Mouse (Mus musculus): Measurements from ENCODE around the gene Ndufb5. TPM values are rescaled to one million over a fixed set of nuclear protein-coding genes. Genes with fewer than 3 reads are reported as not detected.
A peak's percentile ranks its signal among the peaks of the same experiment; 100 is the strongest.

Ndufb5 gene
- polyA plus RNA-seq (2015; fragmentation: Nextera tagmentation; extraction: Ambion mirVana), result 283 and 286 TPM in 2 replicates

DNA sequence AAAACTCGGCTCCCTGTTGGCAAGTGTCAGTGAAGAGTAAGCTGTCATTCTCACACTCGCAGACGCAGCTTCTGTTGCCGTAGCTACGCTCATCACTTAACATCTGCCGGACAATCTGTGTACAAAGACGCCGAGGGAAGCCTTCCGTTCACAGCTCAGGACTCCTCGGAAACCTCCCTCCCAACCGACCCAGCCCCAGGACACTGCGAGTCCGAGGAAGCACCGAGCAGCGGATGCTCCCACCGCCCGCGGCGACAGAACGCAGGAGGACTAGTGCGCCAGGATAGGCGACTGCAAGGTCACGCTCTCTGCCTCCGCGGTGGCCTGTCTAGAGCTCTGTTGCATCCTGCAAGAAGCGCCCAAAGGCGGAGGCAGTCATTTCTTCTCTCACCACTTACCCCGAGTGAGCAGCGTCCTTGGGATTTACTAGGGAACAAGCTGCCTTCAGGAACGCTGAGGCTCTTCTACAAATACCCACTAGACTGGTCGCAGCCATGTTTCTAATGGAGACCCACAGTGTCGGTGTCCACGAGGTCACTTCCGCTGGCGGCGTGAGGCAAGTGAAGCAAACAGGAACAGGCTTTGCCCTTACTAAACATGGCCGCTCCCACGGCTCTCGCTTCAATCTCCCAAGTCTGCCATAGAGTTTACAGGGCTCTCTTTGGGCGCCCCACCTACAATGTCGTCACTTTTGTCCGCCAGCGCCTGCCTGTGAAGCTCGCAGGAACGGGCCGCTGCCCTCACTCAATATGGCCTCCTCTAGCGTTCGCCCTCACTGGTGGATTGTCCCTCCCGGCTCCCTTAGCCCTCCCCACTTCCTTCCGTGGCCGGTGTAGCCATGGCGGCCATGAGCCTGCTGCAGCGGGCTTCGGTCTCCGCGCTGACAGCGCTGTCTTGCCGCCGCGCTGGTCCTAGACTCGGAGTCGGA lies at the start of gene Ndufb5:
TSS of gene Ndufb5 (plus strand) at position 747 of the 928 bp plus-strand sequence.
- Histone ChIP-seq H3K27ac (ENCODE audit: low read length) (peak within 1 kb of the TSS; percentile 89), H3K4me1 (replicated peaks; ENCODE audit: control insufficient read depth, insufficient read depth, low read length) (peaks cover 22% of the 10 kb centered on the region), H3K4me3 (replicated peaks; ENCODE audit: low read length) (peak within 1 kb of the TSS; percentile 94), H3K27me3 (replicated peaks; ENCODE audit: control insufficient read depth, insufficient read depth, low read length) (no peaks in the 10 kb centered on the region), H3K9ac (replicated peaks; ENCODE audit: low read depth, low read length) (peak within 1 kb of the TSS; percentile 80), H3K9me3 (ENCODE audit: control insufficient read depth, low read length) (no peaks in the 10 kb centered on the region), H3K4me2 (ENCODE audit: low read length) (peak within 1 kb of the TSS; percentile 89), H3K36me3 (ENCODE audit: control insufficient read depth, insufficient read depth) (peaks cover 9% of the 10 kb centered on the region)
- peak; percentile 98 for ATAC-seq
- WGBS, result under 1% methylated on average over 62 of the region's 62 CpGs

DNA sequence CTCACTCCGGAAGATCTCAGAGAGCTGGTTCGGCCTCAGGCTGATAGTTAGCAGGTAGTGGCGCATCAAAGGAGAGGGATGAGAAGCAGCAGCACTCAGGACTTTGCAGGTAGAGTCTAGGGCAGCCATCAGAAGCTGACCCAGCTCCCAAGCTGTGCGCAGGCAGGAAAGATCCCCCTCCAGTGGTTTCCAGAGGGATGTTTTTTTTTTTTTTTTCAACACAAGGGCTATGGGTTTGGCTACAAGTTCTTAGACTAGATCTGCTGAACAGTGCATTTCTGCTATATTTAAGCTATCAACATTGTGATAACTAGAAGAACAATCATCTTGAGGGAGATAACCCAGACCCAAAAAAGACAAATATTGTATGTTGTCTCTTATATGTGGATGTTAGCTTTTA lies 49.6 kb upstream of the Ndufb5 start:
- Histone ChIP-seq H3K36me3 (ENCODE audit: control insufficient read depth, insufficient read depth) (no peaks in the 10 kb centered on the region), H3K27ac (ENCODE audit: low read length) (no peak overlapping the region), H3K27me3 (replicated peaks; ENCODE audit: control insufficient read depth, insufficient read depth, low read length) (no peaks in the 10 kb centered on the region), H3K4me1 (replicated peaks; ENCODE audit: control insufficient read depth, insufficient read depth, low read length) (no peaks in the 10 kb centered on the region), H3K4me3 (replicated peaks; ENCODE audit: low read length) (no peak overlapping the region), H3K9me3 (ENCODE audit: control insufficient read depth, low read length) (no peaks in the 10 kb centered on the region), H3K9ac (replicated peaks; ENCODE audit: low read depth, low read length) (no peak overlapping the region), H3K4me2 (ENCODE audit: low read length) (no peak overlapping the region)
- WGBS, result 75% methylated on average over 4 of the region's 4 CpGs
- ATAC-seq, result no peak

DNA sequence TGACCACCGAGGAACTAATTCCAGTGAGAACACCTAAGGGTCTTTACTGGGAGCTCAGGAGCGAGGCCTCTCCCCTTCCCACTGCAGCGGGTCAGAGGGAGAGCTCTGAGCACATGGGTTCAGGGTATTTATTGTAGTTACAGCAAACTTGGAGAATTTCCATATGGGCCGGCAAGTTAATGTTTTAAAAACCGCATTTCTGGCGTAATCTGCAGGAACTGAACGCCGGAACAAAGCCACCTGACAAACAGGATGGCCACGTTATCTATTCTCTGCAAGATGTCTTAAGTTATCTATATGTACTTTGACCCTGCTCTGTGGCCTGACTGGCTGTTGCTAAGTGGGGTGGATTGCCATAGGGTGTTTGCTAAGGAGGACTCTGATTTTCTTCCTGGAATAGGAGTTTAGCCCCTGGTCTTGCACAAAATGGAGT lies 47.2 kb upstream of the Ndufb5 start:
- Histone ChIP-seq H3K9me3 (ENCODE audit: control insufficient read depth, low read length) (no peaks in the 10 kb centered on the region), H3K4me1 (replicated peaks; ENCODE audit: control insufficient read depth, insufficient read depth, low read length) (no peaks in the 10 kb centered on the region), H3K27ac (ENCODE audit: low read length) (no peak overlapping the region), H3K9ac (replicated peaks; ENCODE audit: low read depth, low read length) (no peak overlapping the region), H3K36me3 (ENCODE audit: control insufficient read depth, insufficient read depth) (no peaks in the 10 kb centered on the region), H3K4me3 (replicated peaks; ENCODE audit: low read length) (no peak overlapping the region), H3K27me3 (replicated peaks; ENCODE audit: control insufficient read depth, insufficient read depth, low read length) (no peaks in the 10 kb centered on the region), H3K4me2 (ENCODE audit: low read length) (no peak overlapping the region)
- no peak for ATAC-seq
- WGBS, result 87% methylated on average over 9 of the region's 9 CpGs

DNA sequence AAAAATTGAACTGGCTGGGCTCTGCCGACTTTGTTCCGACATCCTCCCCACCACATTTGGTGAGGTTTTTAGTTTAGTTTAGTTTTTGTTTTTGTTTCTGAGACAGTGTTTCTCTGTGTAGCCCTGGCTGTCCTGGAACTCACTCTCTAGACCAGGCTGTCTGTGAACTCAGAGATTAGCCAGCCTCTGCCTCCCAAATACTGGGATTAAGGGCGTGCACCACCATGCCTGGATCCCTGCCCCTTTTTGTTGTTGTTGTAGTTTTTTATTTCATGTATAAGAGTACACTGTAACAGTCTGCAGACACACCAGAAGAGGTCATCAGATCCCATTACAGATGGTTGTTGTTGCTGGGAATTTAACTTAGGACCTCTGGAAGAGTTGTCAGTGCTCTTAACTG lies 46.8 kb upstream of the Ndufb5 start:
- H3K9ac ChIP-seq (replicated peaks; ENCODE audit: low read depth, low read length), result no peak overlapping the region
- H3K4me1 ChIP-seq (replicated peaks; ENCODE audit: control insufficient read depth, insufficient read depth, low read length), result no peaks in the 10 kb centered on the region
- H3K4me3 ChIP-seq (replicated peaks; ENCODE audit: low read length), result no peak overlapping the region
- no peak overlapping the region for H3K4me2 ChIP-seq (ENCODE audit: low read length)
- ATAC-seq, result no peak
- H3K9me3 ChIP-seq (ENCODE audit: control insufficient read depth, low read length), result no peaks in the 10 kb centered on the region
- WGBS, result 95% methylated on average over 3 of the region's 3 CpGs
- H3K36me3 ChIP-seq (ENCODE audit: control insufficient read depth, insufficient read depth), result no peaks in the 10 kb centered on the region
- H3K27ac ChIP-seq (ENCODE audit: low read length), result no peak overlapping the region
- H3K27me3 ChIP-seq (replicated peaks; ENCODE audit: control insufficient read depth, insufficient read depth, low read length), result no peaks in the 10 kb centered on the region

DNA sequence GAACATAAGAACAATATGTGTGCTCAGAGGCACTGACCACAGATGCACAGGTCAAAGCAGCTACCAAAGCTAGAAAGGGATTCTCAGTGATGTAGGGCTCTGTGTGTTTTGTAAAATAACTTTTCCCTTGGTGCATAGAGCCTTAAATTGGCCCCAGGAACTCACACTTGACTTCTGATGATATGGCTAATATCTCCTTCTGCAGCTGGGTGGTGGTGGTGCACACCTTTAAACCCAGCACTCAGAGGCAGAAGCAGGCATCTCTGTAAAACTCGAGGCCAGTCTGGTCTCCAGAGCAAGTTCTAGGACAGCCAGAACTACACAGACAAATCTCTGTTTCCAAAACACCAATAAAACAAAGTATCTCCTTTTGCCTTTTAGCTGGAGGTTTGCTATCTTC lies 45.9 kb upstream of the Ndufb5 start:
- ATAC-seq, result no peak

DNA sequence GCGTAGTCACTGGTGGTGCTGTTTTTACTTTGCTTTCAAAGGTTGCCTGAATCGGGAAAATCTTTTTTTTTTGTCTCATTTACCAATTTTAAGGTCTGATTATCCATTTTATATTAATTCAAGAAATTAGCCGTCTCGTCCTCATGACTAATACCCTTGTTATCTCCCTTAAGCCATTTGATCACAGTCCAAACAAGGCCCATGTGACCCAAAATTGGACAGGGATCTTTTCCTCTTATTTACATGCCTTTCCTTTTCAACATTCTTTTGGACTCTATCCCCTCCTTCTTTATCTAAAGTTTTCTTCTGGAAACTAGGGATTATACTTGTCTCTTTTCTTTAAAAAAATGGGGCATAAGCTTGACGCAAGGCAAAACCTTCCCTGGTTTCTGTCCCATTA lies 44.9 kb upstream of the Ndufb5 start:
- Histone ChIP-seq H3K4me2 (ENCODE audit: low read length) (no peak overlapping the region), H3K27me3 (replicated peaks; ENCODE audit: control insufficient read depth, insufficient read depth, low read length) (no peaks in the 10 kb centered on the region), H3K4me1 (replicated peaks; ENCODE audit: control insufficient read depth, insufficient read depth, low read length) (no peaks in the 10 kb centered on the region), H3K9ac (replicated peaks; ENCODE audit: low read depth, low read length) (no peak overlapping the region), H3K36me3 (ENCODE audit: control insufficient read depth, insufficient read depth) (no peaks in the 10 kb centered on the region), H3K9me3 (ENCODE audit: control insufficient read depth, low read length) (no peaks in the 10 kb centered on the region), H3K27ac (ENCODE audit: low read length) (no peak overlapping the region), H3K4me3 (replicated peaks; ENCODE audit: low read length) (no peak overlapping the region)
- 68% methylated on average over 5 of the region's 5 CpGs for WGBS
- ATAC-seq, result no peak

More for the DNA sequence above, 45.9 kb upstream of the Ndufb5 start:
- no peak overlapping the region for H3K9ac ChIP-seq (replicated peaks; ENCODE audit: low read depth, low read length)
- H3K27me3 ChIP-seq (replicated peaks; ENCODE audit: control insufficient read depth, insufficient read depth, low read length), result no peaks in the 10 kb centered on the region
- no peaks in the 10 kb centered on the region for H3K36me3 ChIP-seq (ENCODE audit: control insufficient read depth, insufficient read depth)
- WGBS, result 53% methylated on average over 1 of the region's 1 CpGs
- no peaks in the 10 kb centered on the region for H3K9me3 ChIP-seq (ENCODE audit: control insufficient read depth, low read length)
- no peak overlapping the region for H3K4me3 ChIP-seq (replicated peaks; ENCODE audit: low read length)
- no peak overlapping the region for H3K4me2 ChIP-seq (ENCODE audit: low read length)
- H3K27ac ChIP-seq (ENCODE audit: low read length), result no peak overlapping the region
- no peaks in the 10 kb centered on the region for H3K4me1 ChIP-seq (replicated peaks; ENCODE audit: control insufficient read depth, insufficient read depth, low read length)

DNA sequence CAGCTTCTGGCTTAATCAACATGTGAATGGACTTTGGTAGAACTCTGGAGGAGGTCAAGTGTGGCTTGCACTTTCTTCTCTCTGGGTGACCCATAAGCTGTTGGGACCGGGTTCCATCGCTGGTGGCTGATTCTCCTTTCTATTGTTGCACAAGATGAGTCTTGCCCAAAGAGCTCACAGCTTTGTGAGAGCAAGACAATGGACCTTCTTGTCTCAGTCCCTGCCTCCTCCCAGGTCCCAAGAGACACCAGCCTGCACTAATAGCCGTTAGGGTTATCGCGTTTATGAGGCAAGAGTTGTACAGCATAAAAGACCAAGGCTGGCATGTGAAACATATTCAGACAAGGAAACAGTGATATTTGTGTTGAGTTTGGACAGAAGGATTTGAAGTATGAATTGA lies 42.6 kb upstream of the Ndufb5 start:
- H3K4me2 ChIP-seq (ENCODE audit: low read length), result no peak overlapping the region
- no peak overlapping the region for H3K4me3 ChIP-seq (replicated peaks; ENCODE audit: low read length)
- no peaks in the 10 kb centered on the region for H3K27me3 ChIP-seq (replicated peaks; ENCODE audit: control insufficient read depth, insufficient read depth, low read length)
- ATAC-seq, result no peak
- WGBS, result 46% methylated on average over 5 of the region's 5 CpGs
- H3K9ac ChIP-seq (replicated peaks; ENCODE audit: low read depth, low read length), result no peak overlapping the region
- no peaks in the 10 kb centered on the region for H3K36me3 ChIP-seq (ENCODE audit: control insufficient read depth, insufficient read depth)
- no peaks in the 10 kb centered on the region for H3K9me3 ChIP-seq (ENCODE audit: control insufficient read depth, low read length)
- no peak overlapping the region for H3K27ac ChIP-seq (ENCODE audit: low read length)
- H3K4me1 ChIP-seq (replicated peaks; ENCODE audit: control insufficient read depth, insufficient read depth, low read length), result no peaks in the 10 kb centered on the region

DNA sequence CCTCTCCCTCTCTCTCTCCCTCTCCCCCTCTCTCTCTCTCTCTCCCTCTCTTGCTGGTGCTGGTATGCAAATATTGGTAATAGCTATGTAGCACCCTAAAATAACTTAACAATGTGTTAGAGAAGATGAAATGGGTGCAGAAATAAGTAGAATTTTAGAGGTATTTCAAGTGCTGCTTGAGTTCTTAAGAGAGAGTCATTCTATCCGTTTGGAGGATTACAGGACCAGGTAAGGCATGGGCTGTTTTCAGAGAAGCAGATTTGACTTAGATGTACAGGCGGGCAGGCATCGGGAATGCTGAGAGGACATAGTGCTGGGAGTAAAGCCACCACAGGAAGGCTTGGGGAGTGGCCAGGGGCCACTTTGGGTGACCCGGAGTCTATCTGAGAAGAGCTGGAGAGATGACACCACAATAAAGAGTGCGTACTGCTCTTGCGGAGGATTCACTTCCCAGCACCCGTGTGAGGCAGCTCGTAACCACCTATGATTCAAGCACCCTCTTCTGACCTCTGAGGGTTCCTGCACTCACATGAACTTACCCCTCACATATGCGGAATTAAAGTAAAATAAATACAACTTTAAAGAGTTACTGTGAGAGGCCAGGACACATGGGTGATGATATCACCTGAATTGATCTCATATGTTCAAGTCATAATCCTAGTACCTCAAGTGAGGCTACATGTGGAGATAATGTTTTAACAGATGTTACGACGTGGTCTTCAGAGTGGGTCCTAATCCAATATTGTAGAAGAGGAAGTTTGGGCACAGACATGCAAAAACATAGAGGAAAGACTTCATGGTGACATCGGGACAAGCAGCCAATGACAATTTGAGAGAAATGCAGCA lies 41.8 kb upstream of the Ndufb5 start:
- ATAC-seq, result no peak
- H3K4me1 ChIP-seq (replicated peaks; ENCODE audit: control insufficient read depth, insufficient read depth, low read length), result no peaks in the 10 kb centered on the region

DNA sequence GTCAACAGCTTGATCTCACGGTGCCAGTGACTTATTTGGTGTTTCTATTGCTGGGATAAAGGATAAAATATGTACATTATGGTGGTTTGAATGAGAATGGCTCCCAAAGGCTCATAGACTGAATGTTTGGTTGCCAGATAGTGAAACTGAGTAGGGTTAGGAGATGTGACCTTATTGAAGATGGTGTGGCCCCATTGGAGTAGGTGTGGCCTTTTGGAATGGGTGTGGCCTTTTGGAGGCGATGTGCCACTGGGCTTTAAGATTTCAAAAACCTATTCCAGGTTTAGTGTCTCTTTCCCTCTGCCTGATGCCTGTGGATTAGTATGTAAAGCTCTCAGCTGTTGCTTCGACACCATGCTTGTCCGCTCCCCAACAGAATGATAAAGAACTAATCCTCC lies 41.2 kb upstream of the Ndufb5 start:
- no peaks in the 10 kb centered on the region for H3K36me3 ChIP-seq (ENCODE audit: control insufficient read depth, insufficient read depth)
- 79% methylated on average over 4 of the region's 4 CpGs for WGBS
- H3K9me3 ChIP-seq (ENCODE audit: control insufficient read depth, low read length), result no peaks in the 10 kb centered on the region
- H3K4me2 ChIP-seq (ENCODE audit: low read length), result no peak overlapping the region
- H3K4me1 ChIP-seq (replicated peaks; ENCODE audit: control insufficient read depth, insufficient read depth, low read length), result no peaks in the 10 kb centered on the region
- ATAC-seq, result no peak
- no peaks in the 10 kb centered on the region for H3K27me3 ChIP-seq (replicated peaks; ENCODE audit: control insufficient read depth, insufficient read depth, low read length)
- H3K9ac ChIP-seq (replicated peaks; ENCODE audit: low read depth, low read length), result no peak overlapping the region
- H3K4me3 ChIP-seq (replicated peaks; ENCODE audit: low read length), result no peak overlapping the region
- no peak overlapping the region for H3K27ac ChIP-seq (ENCODE audit: low read length)

More for the DNA sequence above, 41.8 kb upstream of the Ndufb5 start:
- no peak overlapping the region for H3K9ac ChIP-seq (replicated peaks; ENCODE audit: low read depth, low read length)
- H3K27ac ChIP-seq (ENCODE audit: low read length), result no peak overlapping the region
- H3K27me3 ChIP-seq (replicated peaks; ENCODE audit: control insufficient read depth, insufficient read depth, low read length), result no peaks in the 10 kb centered on the region
- no peaks in the 10 kb centered on the region for H3K9me3 ChIP-seq (ENCODE audit: control insufficient read depth, low read length)
- no peaks in the 10 kb centered on the region for H3K36me3 ChIP-seq (ENCODE audit: control insufficient read depth, insufficient read depth)
- 84% methylated on average over 12 of the region's 12 CpGs for WGBS
- H3K4me2 ChIP-seq (ENCODE audit: low read length), result no peak overlapping the region
- H3K4me3 ChIP-seq (replicated peaks; ENCODE audit: low read length), result no peak overlapping the region
